Mouse (Mus musculus): ENCODE results near the gene Avl9. TPM values are rescaled to one million over a fixed set of nuclear protein-coding genes. Genes with fewer than 3 reads are reported as not detected.

Gene Avl9
- polyA plus RNA-seq (2015; fragmentation: Nextera tagmentation; extraction: Ambion mirVana): 9.6 and 11.8 TPM in 2 replicates

GRCm38 (mm10) chr6:56714574-56715269 is at the start of gene Avl9:
TSS of gene Avl9 (plus strand) at chr6:56714899.
- H3K27me3 ChIP-seq (replicated peaks; ENCODE audit: control insufficient read depth, insufficient read depth, low read length): no peaks in the 10 kb centered on the region
- no peaks in the 10 kb centered on the region for H3K9me3 ChIP-seq (ENCODE audit: control insufficient read depth)
- WGBS: under 1% methylated on average over 56 of the region's 64 CpGs
- peak within 1 kb of the TSS; percentile 74 for H3K4me2 ChIP-seq (replicated peaks; ENCODE audit: low read depth)
- ATAC-seq: peak; percentile 98
- H3K36me3 ChIP-seq (ENCODE audit: control insufficient read depth, insufficient read depth): no peaks in the 10 kb centered on the region
- peak within 1 kb of the TSS; percentile 89 for H3K4me3 ChIP-seq (ENCODE audit: low read depth, low read length)
- peak; percentile 82 for TF ChIP-seq CTCF (IDR thresholded peaks at IDR 0.05; ENCODE audit: low read depth)
- peak within 1 kb of the TSS; percentile 88 for H3K9ac ChIP-seq (ENCODE audit: low read depth, low read length)
- peak within 1 kb of the TSS; percentile 96 for H3K27ac ChIP-seq (ENCODE audit: low read depth, low read length)
- H3K4me1 ChIP-seq (replicated peaks; ENCODE audit: control insufficient read depth, insufficient read depth, low read length): peaks cover 3% of the 10 kb centered on the region; the same call in 1 of the 2 replicates

GRCm38 (mm10) chr6:56688238-56688637 is 26.5 kb upstream of the Avl9 start:
- WGBS: 90% methylated on average over 3 of the region's 3 CpGs
- H3K36me3 ChIP-seq (ENCODE audit: control insufficient read depth, insufficient read depth): no peaks in the 10 kb centered on the region
- no peak overlapping the region for H3K9ac ChIP-seq (ENCODE audit: low read depth, low read length)
- ATAC-seq: no peak
- no peak overlapping the region for H3K27ac ChIP-seq (ENCODE audit: low read depth, low read length)
- H3K27me3 ChIP-seq (replicated peaks; ENCODE audit: control insufficient read depth, insufficient read depth, low read length): no peaks in the 10 kb centered on the region
- TF ChIP-seq CTCF (IDR thresholded peaks at IDR 0.05; ENCODE audit: low read depth): no peak
- no peaks in the 10 kb centered on the region for H3K4me1 ChIP-seq (replicated peaks; ENCODE audit: control insufficient read depth, insufficient read depth, low read length)
- no peaks in the 10 kb centered on the region for H3K9me3 ChIP-seq (ENCODE audit: control insufficient read depth)
- H3K4me3 ChIP-seq (ENCODE audit: low read depth, low read length): no peak overlapping the region
- H3K4me2 ChIP-seq (replicated peaks; ENCODE audit: low read depth): no peak overlapping the region

GRCm38 (mm10) chr6:56691205-56691604 is 23.5 kb upstream of the Avl9 start:
- Histone ChIP-seq H3K36me3 (ENCODE audit: control insufficient read depth, insufficient read depth) (no peaks in the 10 kb centered on the region), H3K9me3 (ENCODE audit: control insufficient read depth) (no peaks in the 10 kb centered on the region), H3K27me3 (replicated peaks; ENCODE audit: control insufficient read depth, insufficient read depth, low read length) (no peaks in the 10 kb centered on the region), H3K9ac (ENCODE audit: low read depth, low read length) (no peak overlapping the region), H3K4me2 (replicated peaks; ENCODE audit: low read depth) (no peak overlapping the region), H3K4me3 (ENCODE audit: low read depth, low read length) (no peak overlapping the region), H3K27ac (ENCODE audit: low read depth, low read length) (no peak overlapping the region), H3K4me1 (replicated peaks; ENCODE audit: control insufficient read depth, insufficient read depth, low read length) (no peaks in the 10 kb centered on the region)
- WGBS: 8% methylated on average over 2 of the region's 2 CpGs
- peak; percentile 31; the same call in 1 of the 2 replicates for ATAC-seq
- peak; percentile 91 for TF ChIP-seq CTCF (IDR thresholded peaks at IDR 0.05; ENCODE audit: low read depth)

DNA sequence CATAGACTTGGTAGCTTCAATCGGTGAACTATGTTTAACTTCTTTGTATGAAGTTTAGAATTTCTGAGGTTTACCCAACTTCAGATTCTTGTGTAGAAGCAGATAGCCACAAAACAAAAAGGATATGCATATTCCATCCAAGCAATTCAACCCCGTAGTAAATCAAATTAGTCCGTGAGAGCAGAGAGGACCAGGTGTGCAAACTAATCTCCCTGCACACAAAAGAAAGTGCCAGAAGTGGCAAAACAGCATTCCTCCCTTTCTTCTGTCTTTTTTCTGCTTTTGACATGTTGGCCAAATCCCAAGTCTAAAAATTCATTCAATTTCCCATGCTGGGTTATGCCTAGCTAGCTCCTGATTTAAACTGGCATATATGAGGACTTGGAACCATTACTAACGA is 22.3 kb upstream of the Avl9 start:
- H3K4me3 ChIP-seq (ENCODE audit: low read depth, low read length): no peak overlapping the region
- ATAC-seq: no peak
- no peaks in the 10 kb centered on the region for H3K36me3 ChIP-seq (ENCODE audit: control insufficient read depth, insufficient read depth)
- no peaks in the 10 kb centered on the region for H3K9me3 ChIP-seq (ENCODE audit: control insufficient read depth)
- H3K4me2 ChIP-seq (replicated peaks; ENCODE audit: low read depth): no peak overlapping the region
- H3K27ac ChIP-seq (ENCODE audit: low read depth, low read length): no peak overlapping the region
- no peak for TF ChIP-seq CTCF (IDR thresholded peaks at IDR 0.05; ENCODE audit: low read depth)
- H3K4me1 ChIP-seq (replicated peaks; ENCODE audit: control insufficient read depth, insufficient read depth, low read length): no peaks in the 10 kb centered on the region
- 77% methylated on average over 4 of the region's 4 CpGs for WGBS
- H3K9ac ChIP-seq (ENCODE audit: low read depth, low read length): no peak overlapping the region
- H3K27me3 ChIP-seq (replicated peaks; ENCODE audit: control insufficient read depth, insufficient read depth, low read length): no peaks in the 10 kb centered on the region

DNA sequence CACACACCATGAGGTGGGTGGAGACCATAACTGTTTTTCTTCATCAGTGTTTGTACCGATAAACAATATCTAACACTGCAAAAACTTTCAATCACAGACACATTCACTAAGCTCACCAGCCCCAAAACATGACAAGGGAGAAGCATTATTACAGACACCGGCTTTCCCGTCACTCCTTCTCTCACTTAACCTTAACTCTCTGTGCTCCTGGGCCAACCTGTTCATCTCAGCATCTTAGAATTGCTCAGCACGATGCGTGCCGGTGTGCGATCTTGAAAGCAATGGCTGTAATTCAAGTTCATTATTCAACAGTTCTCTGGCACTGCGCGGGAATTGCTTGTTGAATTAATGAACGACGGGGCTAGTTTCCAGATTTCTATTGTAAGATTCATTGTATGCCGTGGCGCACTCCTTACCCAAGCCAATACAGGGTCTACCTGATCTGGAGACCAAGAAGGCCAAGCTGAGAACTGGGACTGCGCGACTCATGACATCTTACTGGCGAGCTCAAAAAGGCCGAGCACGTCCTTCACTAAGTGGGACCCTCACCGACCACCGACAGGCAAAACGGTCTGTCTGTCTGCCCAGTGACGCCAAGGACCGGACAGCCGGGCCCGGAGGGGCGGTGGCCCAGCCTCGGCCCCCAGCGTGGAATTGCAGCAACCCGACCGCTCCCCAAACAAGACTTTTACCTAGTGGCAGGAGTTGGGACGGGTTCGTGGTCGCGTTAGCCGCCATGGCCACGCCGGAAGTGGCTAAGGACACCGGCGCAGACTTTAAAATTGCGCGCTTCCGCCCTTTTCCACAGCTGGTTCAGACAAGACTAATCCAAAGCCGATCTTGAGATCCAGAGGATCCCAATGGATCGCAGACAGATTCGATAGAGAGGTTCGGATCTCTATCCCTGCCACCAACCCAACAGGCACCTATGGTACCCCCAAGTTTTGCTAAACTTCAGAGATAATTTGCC is 10.5 kb upstream of the Avl9 start, which contains the start of gene Lsm5:
Gene Lsm5 (minus strand): TSS at position 780 of the 970 bp plus-strand sequence.
- Histone ChIP-seq H3K27me3 (replicated peaks; ENCODE audit: control insufficient read depth, insufficient read depth, low read length) (no peaks in the 10 kb centered on the region), H3K9ac (ENCODE audit: low read depth, low read length) (peak within 1 kb of the TSS; percentile 55), H3K4me2 (replicated peaks; ENCODE audit: low read depth) (peak within 1 kb of the TSS; percentile 68), H3K36me3 (ENCODE audit: control insufficient read depth, insufficient read depth) (no peaks in the 10 kb centered on the region), H3K4me1 (replicated peaks; ENCODE audit: control insufficient read depth, insufficient read depth, low read length) (0 out of 2 replicates have a peak, but pooled peaks cover 3% of the 10 kb centered on the region), H3K9me3 (ENCODE audit: control insufficient read depth) (no peaks in the 10 kb centered on the region), H3K4me3 (ENCODE audit: low read depth, low read length) (peak within 1 kb of the TSS; percentile 75), H3K27ac (ENCODE audit: low read depth, low read length) (no peak within 1 kb of the TSS)
- WGBS: under 1% methylated on average over 46 of the region's 46 CpGs
- ATAC-seq: peak; percentile 85
- 0 out of 2 replicates have a peak, but pooled peaks have one; percentile 15 for TF ChIP-seq CTCF (IDR thresholded peaks at IDR 0.05; ENCODE audit: low read depth)

GRCm38 (mm10) chr6:56714186-56714573 is 519 bp upstream of the Avl9 start:
- Histone ChIP-seq H3K4me3 (ENCODE audit: low read depth, low read length) (peak overlapping the region; percentile 89), H3K27me3 (replicated peaks; ENCODE audit: control insufficient read depth, insufficient read depth, low read length) (no peaks in the 10 kb centered on the region), H3K4me2 (replicated peaks; ENCODE audit: low read depth) (peak overlapping the region; percentile 74), H3K4me1 (replicated peaks; ENCODE audit: control insufficient read depth, insufficient read depth, low read length) (peaks cover 3% of the 10 kb centered on the region; the same call in 1 of the 2 replicates), H3K27ac (ENCODE audit: low read depth, low read length) (no peak overlapping the region), H3K36me3 (ENCODE audit: control insufficient read depth, insufficient read depth) (no peaks in the 10 kb centered on the region), H3K9me3 (ENCODE audit: control insufficient read depth) (no peaks in the 10 kb centered on the region), H3K9ac (ENCODE audit: low read depth, low read length) (peak overlapping the region; percentile 88; the same call in 1 of the 2 replicates)
- WGBS: 38% methylated on average over 7 of the region's 7 CpGs
- TF ChIP-seq CTCF (IDR thresholded peaks at IDR 0.05; ENCODE audit: low read depth): no peak
- no peak for ATAC-seq

Data from intestine, postnatal 0 days (tissue).